Mouse (Mus musculus) cortical plate, adult 2 months (tissue): ENCODE measurements around the gene Hapln4.

ENCODE experiments used
- CTCF ChIP-seq: fragments of 200-500 bp; IDR thresholded peaks from 2 replicates; pipeline ENCODE4 v1.5.1; 2011; ENCODE audit warnings: mild to moderate bottlenecking, control low read depth, low read length; ENCODE audit not compliant: insufficient read depth; ENCODE audit errors: extremely low read depth
- POLR2A ChIP-seq: fragments of 200-500 bp; IDR thresholded peaks from 2 replicates; pipeline ENCODE4 v1.6.1; 2011; ENCODE audit warnings: mild to moderate bottlenecking, low read length, control low read depth; ENCODE audit not compliant: insufficient read depth; ENCODE audit errors: extremely low read depth

GRCm38 (mm10) chr8:70071836-70072440 lies 11.3 kb upstream of the Hapln4 start:
- TF ChIP-seq CTCF, result no peak
- no peak for TF ChIP-seq POLR2A
